Mouse (Mus musculus) liver, adult 2 months (tissue): ENCODE measurements around the gene Tcp11. TPM values are rescaled to one million over a fixed set of nuclear protein-coding genes. Genes with fewer than 3 reads are reported as not detected.

Source experiments
- DNase-seq: peaks from one replicate; pipeline ENCODE4 v3.0.0-alpha.2; 2011; ENCODE audit warnings: low read depth, low spot score; ENCODE audit errors: extremely low read depth
- H3K27ac ChIP-seq: fragments of 200-500 bp; replicated peaks from 2 replicates; pipeline ENCODE4 v1.5.1; 2012; ENCODE audit warnings: low read depth, mild to moderate bottlenecking, control low read depth, inconsistent platforms, low read length; ENCODE audit not compliant: insufficient read depth
- H3K27me3 ChIP-seq: fragments of 200-500 bp; 2 replicates; pipeline ENCODE4 v1.6.1; 2012; ENCODE audit warnings: mild to moderate bottlenecking, moderate library complexity, low read length, inconsistent platforms; ENCODE audit not compliant: control insufficient read depth, insufficient read depth
- H3K36me3 ChIP-seq: fragments of 200-500 bp; 2 replicates; pipeline ENCODE4 v1.6.1; 2012; ENCODE audit warnings: low read length, inconsistent platforms; ENCODE audit not compliant: control insufficient read depth, insufficient read depth
- H3K4me1 ChIP-seq: fragments of 200-500 bp; 2 replicates; pipeline ENCODE4 v1.6.1; 2011; ENCODE audit warnings: low read length; ENCODE audit not compliant: control insufficient read depth, insufficient read depth
- H3K4me3 ChIP-seq: fragments of 200-500 bp; 2 replicates; pipeline ENCODE4 v1.5.1; 2011; ENCODE audit warnings: low read depth, mild to moderate bottlenecking, control low read depth, low read length, moderate library complexity; ENCODE audit not compliant: insufficient read depth
- H3K79me2 ChIP-seq: fragments of 200-500 bp; 2 replicates; pipeline ENCODE4 v1.6.1; 2012; ENCODE audit warnings: inconsistent platforms, mild to moderate bottlenecking, low read length, moderate library complexity; ENCODE audit not compliant: control insufficient read depth, insufficient read depth
- H3K9ac ChIP-seq: fragments of 200-500 bp; 2 replicates; pipeline ENCODE4 v1.6.1; 2012; ENCODE audit warnings: low read depth, mild to moderate bottlenecking, control low read depth, inconsistent platforms, low read length
- CTCF ChIP-seq: fragments of 200-500 bp; IDR thresholded peaks from 2 replicates; pipeline ENCODE4 v1.5.1; 2011; ENCODE audit warnings: low read depth, low read length, control low read depth
- POLR2A ChIP-seq: fragments of 200-500 bp; IDR thresholded peaks from 2 replicates; pipeline ENCODE4 v1.6.1; 2011; ENCODE audit warnings: low read length, control low read depth; ENCODE audit not compliant: insufficient read depth; ENCODE audit errors: extremely low read depth
- WGBS: fragments of 180-500 bp; shearing (Covaris S2); methylation state at CpG from one replicate; pipeline ENCODE4 v1.1.7; 2018; 5-methylcytosine and 5-hydroxymethylcytosine counted together
- polyA plus RNA-seq: library from polyadenylated mRNA; depleted of rRNA; stranded (reverse); fragments of >200 nt; gene quantifications from 2 replicates; pipeline ENCODE4 v1.2.3, GENCODE M21; 2012; rRNA removed
- total RNA-seq: library from RNA; depleted of rRNA; stranded (reverse); fragments of >200 nt; gene quantifications from 2 replicates; pipeline ENCODE4 v1.2.3, GENCODE M21; 2014; rRNA removed

Gene Tcp11
- total and polyA plus RNA-seq, 2 experiments = not detected

GRCm38 (mm10) chr17:28022854-28023655, 57.4 kb downstream of the Tcp11 start:
- H3K27ac ChIP-seq = no peak overlapping the region
- H3K27me3 ChIP-seq = no peaks in the 10 kb centered on the region
- H3K9ac ChIP-seq = no peak overlapping the region
- no peak for TF ChIP-seq POLR2A
- no peak for TF ChIP-seq CTCF
- no peak for DNase-seq
- peaks cover 4% of the 10 kb centered on the region; the same call in 1 of the 2 replicates for H3K79me2 ChIP-seq
- WGBS = 90% methylated on average over 22 of the region's 22 CpGs
- H3K36me3 ChIP-seq = no peaks in the 10 kb centered on the region
- no peak overlapping the region for H3K4me3 ChIP-seq
- H3K4me1 ChIP-seq = peaks cover 30% of the 10 kb centered on the region

- Histone ChIP-seq H3K36me3 (no peaks in the 10 kb centered on the region), H3K27ac (peak overlapping the region; percentile 0; the same call in 1 of the 2 replicates), H3K4me3 (no peak overlapping the region), H3K4me1 (peaks cover 25% of the 10 kb centered on the region), H3K27me3 (no peaks in the 10 kb centered on the region), H3K79me2 (no peaks in the 10 kb centered on the region; the same call in 1 of the 2 replicates), H3K9ac (0 out of 2 replicates have a peak overlapping the region, but pooled peaks have one; percentile 16)
- DNase-seq = peak; percentile 83
- WGBS = 28% methylated on average over 10 of the region's 10 CpGs
- TF ChIP-seq CTCF (no peak), POLR2A (no peak)
Observed at GRCm38 (mm10) chr17:28021911-28022310, 58.5 kb downstream of the Tcp11 start.

GRCm38 (mm10) chr17:28019785-28020696, 60.4 kb downstream of the Tcp11 start:
- H3K4me3 ChIP-seq = no peak overlapping the region
- no peak overlapping the region for H3K27ac ChIP-seq
- WGBS = 85% methylated on average over 21 of the region's 21 CpGs
- H3K27me3 ChIP-seq = no peaks in the 10 kb centered on the region
- H3K9ac ChIP-seq = no peak overlapping the region
- H3K4me1 ChIP-seq = peaks cover 12% of the 10 kb centered on the region; the same call in 1 of the 2 replicates
- H3K36me3 ChIP-seq = no peaks in the 10 kb centered on the region
- H3K79me2 ChIP-seq = no peaks in the 10 kb centered on the region; the same call in 1 of the 2 replicates
- no peak for DNase-seq
- TF ChIP-seq CTCF (no peak), POLR2A (no peak)

GRCm38 (mm10) chr17:28018776-28019175, 61.7 kb downstream of the Tcp11 start:
- Histone ChIP-seq H3K4me3 (no peak overlapping the region), H3K4me1 (peaks cover 13% of the 10 kb centered on the region), H3K79me2 (no peaks in the 10 kb centered on the region; the same call in 1 of the 2 replicates), H3K27ac (no peak overlapping the region), H3K36me3 (no peaks in the 10 kb centered on the region), H3K9ac (no peak overlapping the region), H3K27me3 (no peaks in the 10 kb centered on the region)
- TF ChIP-seq CTCF (no peak), POLR2A (no peak)
- 69% methylated on average over 11 of the region's 11 CpGs for WGBS
- no peak for DNase-seq

- Histone ChIP-seq H3K79me2 (no peaks in the 10 kb centered on the region; the same call in 1 of the 2 replicates), H3K9ac (no peak overlapping the region), H3K27me3 (no peaks in the 10 kb centered on the region), H3K4me1 (peaks cover 14% of the 10 kb centered on the region), H3K4me3 (no peak overlapping the region), H3K27ac (no peak overlapping the region), H3K36me3 (no peaks in the 10 kb centered on the region)
- no peak for DNase-seq
- 88% methylated on average over 6 of the region's 6 CpGs for WGBS
- TF ChIP-seq POLR2A (no peak), CTCF (no peak)
Observed at GRCm38 (mm10) chr17:28018344-28018743, 62.1 kb downstream of the Tcp11 start.

Other genes with a start within 250 kb of the Tcp11 start
- 24.4 and 27.1 TPM in 2 replicates for gene Snrpc, start 242.5 kb downstream of the Tcp11 start, total RNA-seq
- 42.2 and 49.6 TPM in 2 replicates for gene Snrpc, start 242.5 kb downstream of the Tcp11 start, polyA plus RNA-seq
- gene Uhrf1bp1, start 224.2 kb downstream of the Tcp11 start, total RNA-seq = 5.0 and 5.5 TPM in 2 replicates
- 7.0 and 7.2 TPM in 2 replicates for gene Uhrf1bp1, start 224.2 kb downstream of the Tcp11 start, polyA plus RNA-seq
- gene Anks1, start 171.3 kb downstream of the Tcp11 start, total RNA-seq = 8.8 and 9.0 TPM in 2 replicates
- 9.4 and 10.0 TPM in 2 replicates for gene Anks1, start 171.3 kb downstream of the Tcp11 start, polyA plus RNA-seq
- 7.8 and 8.9 TPM in 2 replicates for gene Taf11, start 170.8 kb downstream of the Tcp11 start, total RNA-seq
- 5.1 and 6.0 TPM in 2 replicates for gene Taf11, start 170.8 kb downstream of the Tcp11 start, polyA plus RNA-seq
- under 0.01 TPM in 1 of 2 replicates, not detected in the other for gene Scube3, start 61.5 kb upstream of the Tcp11 start, total RNA-seq
- gene Scube3, start 61.5 kb upstream of the Tcp11 start, polyA plus RNA-seq = 0.05 and 0.06 TPM in 2 replicates
- 10.4 and 13.2 TPM in 2 replicates for gene Zfp523, start 96.5 kb upstream of the Tcp11 start, total RNA-seq
- gene Zfp523, start 96.5 kb upstream of the Tcp11 start, polyA plus RNA-seq = 27.8 and 33.6 TPM in 2 replicates
- 0.28 and 0.67 TPM in 2 replicates for gene Def6, start 127.1 kb upstream of the Tcp11 start, total RNA-seq
- 0.31 and 1.0 TPM in 2 replicates for gene Def6, start 127.1 kb upstream of the Tcp11 start, polyA plus RNA-seq
- 3.0 and 3.2 TPM in 2 replicates for gene Ppard, start 152.1 kb upstream of the Tcp11 start, total RNA-seq
- 9.7 and 13.7 TPM in 2 replicates for gene Ppard, start 152.1 kb upstream of the Tcp11 start, polyA plus RNA-seq
- 6.6 and 9.1 TPM in 2 replicates for gene Fance, start 232.9 kb upstream of the Tcp11 start, total RNA-seq
- 6.4 and 6.8 TPM in 2 replicates for gene Fance, start 232.9 kb upstream of the Tcp11 start, polyA plus RNA-seq
- gene Rpl10a, start 247.8 kb upstream of the Tcp11 start, total RNA-seq = 497 and 711 TPM in 2 replicates
- gene Rpl10a, start 247.8 kb upstream of the Tcp11 start, polyA plus RNA-seq = 1,137 and 1,616 TPM in 2 replicates